Mouse (Mus musculus): ENCODE measurements around the gene Trim34b.
"Not testable (repeated sequence)": the region's sequence is repeated elsewhere in the genome, so short reads cannot be mapped to it uniquely, and the experiment has no call there.

Gene Trim34b

DNA sequence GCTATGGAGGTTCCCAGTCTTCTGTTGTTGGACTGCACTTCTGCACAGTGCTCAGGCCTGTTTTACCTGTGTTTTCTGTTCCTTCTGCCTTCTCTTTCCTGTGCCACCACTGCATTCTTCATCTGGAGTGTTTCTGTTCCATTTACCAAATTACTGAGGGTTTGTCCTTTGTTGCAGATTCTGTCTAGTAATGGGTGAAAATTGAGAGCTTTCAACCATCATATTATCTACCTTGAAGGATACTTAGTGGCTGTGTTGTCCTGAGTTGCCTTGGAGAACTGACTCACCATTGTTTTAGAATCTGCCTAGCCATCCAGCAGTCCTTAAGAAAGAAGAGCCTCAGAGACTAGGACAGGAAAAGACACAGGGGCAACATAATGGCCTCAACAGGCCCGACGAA is at the start of gene Trim34b:
TSS of gene Trim34b (plus strand) at position 301 of the 400 bp plus-strand sequence.
- not testable (repeated sequence) for DNase-seq

DNA sequence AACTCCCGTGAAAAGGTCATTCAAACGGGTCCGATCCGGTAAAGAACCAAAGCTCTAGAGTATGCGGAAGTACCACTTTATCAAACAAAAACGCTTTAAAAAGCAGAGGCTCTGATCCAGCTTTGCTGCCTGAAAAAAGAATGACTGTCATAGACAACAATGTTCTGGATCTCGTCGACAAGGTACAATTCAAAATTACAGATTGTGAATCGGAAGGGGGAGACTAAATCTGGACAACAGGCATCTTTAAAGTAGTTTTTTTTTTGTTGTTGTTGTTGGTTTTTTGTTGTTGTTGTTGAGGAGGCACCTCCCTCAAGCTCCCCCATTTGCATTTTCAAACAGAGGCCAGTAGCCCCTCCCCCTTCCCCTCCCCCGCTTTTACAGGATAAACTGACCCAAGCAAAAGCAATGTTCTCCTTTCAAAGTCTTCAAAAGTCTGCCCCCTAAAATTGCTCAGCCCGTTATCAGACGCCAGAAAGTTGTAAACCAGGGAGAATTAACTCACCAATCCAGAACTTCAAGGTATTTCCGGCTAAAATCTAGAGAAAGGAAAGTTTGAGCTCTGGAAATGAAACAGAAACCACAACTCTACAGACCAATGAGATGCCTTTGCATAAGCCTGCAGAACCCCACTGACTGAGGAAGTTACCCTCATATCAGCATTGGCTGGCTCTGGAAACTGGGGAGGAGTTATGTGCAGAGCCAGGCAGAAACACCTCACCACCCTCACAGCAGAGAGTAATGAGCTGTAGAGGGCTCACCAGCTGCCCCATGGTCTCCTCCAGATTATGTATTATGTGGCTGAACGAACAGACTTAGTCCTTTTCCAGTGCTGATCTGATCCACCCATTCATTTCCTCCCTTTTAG is 41.5 kb upstream of the Trim34b start, which contains the start of gene Trim5:
TSS of gene Trim5 (minus strand) at position 519 of the 868 bp plus-strand sequence.
- not testable (repeated sequence) for DNase-seq

DNA sequence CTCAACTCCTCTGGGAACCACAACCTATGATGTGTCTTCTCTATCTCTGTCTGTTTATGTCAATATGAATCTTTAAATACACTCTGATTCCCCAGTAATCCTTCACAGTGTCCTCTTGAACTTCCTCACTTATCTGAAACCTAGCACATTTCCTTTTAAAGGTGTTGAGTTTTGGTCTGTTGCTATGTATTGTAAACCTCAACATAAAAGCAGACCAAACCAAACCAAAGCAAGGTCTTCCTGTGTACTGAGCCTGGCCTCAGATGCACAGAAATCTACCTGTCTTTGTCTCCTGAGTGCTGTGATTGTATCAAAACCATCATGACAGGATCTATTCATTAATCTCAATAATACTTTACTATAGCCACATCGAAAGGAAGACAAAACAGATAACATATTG is 38.6 kb upstream of the Trim34b start:
- no peak for DNase-seq

DNA sequence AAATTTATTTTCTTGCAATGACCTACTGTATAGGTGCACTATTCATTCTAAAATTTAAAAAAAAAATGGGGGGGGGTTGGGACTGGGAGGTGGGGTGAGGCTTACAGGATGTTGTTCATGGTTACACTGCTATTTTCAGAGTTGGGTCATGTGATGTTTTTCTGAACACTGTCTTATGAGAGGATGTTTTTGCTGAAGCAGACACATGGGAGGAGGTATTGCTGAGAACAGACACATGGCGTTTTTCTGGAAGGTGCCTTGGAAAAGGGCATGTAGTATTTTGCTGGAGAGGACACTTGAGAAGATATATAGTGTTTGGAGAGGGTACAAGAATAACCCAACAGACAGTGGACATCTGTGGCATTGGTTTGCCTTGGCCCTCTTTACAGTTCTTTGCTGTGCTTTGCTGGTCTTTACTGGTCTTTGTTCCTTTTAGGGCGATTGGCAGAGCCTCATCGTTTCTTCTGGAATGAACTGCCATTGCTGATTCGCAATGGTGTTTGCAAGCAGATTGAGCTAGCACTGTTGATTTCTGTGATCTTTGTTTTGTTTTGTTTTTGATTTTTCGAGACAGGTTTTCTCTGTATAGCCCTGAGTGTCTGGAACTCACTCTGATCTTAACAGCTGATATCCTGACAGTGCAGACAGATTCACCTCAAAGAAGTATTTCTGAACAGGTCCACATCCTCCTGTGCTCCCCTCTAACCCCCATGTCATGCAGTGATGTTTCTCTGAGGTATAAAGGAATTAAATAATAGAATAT is 37.5 kb upstream of the Trim34b start:
- DNase-seq: no peak

DNA sequence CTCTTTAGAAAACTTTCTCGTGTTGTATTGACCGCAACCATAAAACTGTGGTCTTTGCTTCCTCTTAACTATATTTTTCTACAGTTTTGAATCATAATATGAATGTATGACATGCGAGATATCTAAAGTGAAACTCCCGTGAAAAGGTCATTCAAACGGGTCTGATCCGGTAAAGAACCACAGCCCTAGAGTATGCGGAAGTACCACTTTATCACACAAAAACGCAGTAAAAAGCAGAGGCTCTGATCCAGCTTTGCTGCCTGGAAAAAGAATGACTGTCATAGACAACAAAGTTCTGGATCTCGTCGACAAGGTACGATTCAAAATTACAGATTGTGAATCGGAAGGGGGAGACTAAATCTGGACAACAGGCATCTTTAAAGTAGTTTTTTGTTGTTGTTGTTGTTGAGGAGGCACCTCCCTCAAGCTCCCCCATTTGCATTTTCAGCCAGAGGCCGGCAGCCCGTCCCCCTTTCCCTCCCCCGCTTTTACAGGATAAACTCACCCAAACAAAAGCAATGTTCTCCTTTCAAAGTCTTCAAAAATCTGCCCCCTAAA is 14.4 kb upstream of the Trim34b start:
- DNase-seq: peak; percentile 19

DNA sequence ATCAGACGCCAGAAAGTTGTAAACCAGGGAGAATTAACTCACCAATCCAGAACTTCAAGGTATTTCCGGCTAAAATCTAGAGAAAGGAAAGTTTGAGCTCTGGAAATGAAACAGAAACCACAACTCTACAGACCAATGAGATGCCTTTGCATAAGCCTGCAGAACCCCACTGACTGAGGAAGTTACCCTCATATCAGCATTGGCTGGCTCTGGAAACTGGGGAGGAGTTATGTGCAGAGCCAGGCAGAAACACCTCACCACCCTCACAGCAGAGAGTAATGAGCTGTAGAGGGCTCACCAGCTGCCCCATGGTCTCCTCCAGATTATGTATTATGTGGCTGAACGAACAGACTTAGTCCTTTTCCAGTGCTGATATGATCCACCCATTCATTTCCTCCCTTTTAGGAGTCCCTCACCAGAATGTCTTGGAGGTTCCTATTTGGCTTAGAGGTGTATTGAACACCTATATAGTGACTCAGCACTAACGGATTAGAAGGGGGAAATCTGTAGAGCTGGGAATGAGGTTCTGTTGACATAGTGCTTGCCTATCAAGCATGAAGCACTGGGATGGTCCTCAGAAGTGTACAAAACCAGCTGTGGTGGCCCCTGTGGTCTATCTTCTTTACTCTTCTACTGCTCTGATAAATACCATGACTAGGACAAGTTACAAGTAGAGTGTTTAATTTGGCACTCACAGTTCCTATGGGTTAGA is 13.7 kb upstream of the Trim34b start, which contains the start of gene Trim12a:
TSS of gene Trim12a (minus strand) at position 98 of the 712 bp plus-strand sequence.
- not testable (repeated sequence) for DNase-seq

DNA sequence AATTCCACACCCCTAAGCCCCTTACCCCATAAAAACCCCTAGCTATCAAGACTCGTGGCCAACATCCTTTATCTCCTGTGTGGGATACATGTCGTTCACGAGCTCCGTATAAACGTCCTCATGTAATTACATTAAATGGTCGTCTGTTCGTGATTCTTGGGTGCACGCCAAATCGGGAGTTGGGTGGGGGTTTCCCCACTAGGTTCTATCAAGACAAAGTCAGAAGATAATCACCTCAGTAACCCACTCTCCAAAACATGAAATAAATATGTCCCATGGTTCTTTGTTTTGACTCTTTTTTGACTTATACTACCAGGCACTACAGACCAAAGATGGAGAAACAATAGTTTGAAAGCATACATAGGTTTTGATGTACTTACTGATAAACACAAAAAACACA is 7.2 kb upstream of the Trim34b start:
- no peak for DNase-seq

DNA sequence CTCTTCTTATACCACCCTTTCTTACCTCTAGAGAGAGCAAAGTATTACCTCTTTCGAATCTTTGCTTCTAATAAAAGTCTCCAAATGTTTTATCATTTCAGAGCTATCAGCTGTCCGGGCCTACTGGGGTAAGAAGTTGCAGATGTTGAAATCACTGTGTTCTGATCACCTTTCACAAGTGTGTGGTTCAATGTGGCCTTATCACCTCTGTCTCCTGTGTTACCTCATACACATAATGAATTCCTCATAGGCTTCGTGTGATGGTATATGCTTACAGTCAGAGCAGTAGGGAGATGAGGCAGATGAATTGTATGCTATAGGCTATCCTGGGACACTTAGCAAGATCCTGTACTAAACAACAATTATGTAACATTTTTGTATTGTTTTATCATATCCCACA is 6.3 kb downstream of the Trim34b start:
- not testable (repeated sequence) for DNase-seq

DNA sequence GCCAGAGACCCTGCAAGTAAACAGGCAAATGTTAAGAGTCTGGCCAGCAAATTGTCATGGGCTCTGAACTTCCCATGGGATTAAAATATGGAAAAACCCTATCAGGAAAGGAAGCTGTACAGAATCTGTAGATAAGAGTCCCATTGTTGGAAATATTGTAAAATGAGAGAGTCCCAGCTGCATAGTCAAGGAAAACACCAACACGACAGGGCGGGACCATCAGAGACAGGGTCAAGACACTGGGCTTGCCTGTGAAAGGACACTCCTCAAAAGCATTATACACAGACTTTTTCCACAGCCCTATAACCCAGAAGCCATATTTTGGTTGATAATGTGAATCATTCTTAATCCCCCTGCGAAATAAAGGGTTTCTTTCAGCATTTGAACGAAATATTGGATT is 11.5 kb downstream of the Trim34b start:
- not testable (repeated sequence) for DNase-seq

DNA sequence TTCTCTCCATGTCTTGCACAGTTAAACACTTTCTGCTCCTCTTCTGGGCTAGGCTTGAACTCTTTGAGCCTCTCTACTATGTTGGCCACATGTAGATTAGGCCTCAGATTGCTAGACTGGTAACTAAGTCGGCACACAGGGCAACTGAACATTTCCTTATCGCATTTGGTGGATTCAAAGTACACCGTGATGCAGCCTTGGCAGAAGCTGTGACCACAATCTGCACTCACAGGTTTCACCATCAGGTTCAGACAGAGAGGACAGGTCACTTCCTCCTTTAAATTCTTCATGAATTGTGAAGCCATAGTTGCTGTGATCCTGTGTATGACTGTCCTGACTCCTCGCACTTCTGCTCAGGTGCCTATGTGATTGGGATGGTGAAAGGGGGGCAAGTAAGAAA is 18.8 kb downstream of the Trim34b start:
- DNase-seq: not testable (repeated sequence)

DNA sequence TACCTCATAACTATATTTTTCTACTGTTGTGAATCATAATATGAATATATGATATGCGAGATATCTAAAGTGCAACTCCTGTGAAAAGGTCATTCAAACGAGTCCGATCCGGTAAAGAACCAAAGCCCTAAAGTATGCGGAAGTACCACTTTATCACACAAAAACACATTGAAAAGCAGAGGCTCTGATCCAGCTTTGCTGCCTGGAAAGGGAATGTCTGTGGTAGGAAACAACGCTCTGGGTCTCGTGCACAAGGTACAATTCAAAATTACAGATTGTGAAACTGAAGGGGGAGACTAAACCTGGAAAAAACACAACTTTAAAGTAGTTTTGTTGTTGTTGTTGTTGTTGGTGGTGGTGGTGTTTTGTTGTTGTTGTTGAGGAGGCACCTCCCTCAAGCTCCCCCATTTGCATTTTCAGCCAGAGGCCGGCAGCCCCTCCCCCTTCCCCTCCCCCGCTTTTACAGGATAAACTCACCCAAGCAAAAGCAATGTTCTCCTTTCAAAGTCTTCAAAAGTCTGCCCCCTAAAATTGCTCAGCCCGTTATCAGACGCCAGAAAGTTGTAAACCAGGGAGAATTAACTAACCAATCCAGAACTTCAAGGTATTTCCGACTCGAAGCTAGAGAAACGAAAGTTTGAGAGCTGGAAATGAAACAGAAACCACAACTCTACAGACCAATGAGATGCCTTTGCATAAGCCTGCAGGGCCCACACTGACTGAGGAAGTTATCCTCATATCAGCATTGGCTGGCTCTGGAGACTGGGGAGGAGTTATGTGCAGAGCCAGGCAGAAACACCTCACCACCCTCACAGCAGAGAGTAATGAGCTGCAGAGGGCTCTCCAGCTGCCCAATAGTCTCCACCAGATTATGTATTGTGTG is 23.7 kb downstream of the Trim34b start, which contains the start of gene Trim12c:
TSS of gene Trim12c (minus strand) at position 646 of the 883 bp plus-strand sequence.
- DNase-seq: peak; percentile 82

DNA sequence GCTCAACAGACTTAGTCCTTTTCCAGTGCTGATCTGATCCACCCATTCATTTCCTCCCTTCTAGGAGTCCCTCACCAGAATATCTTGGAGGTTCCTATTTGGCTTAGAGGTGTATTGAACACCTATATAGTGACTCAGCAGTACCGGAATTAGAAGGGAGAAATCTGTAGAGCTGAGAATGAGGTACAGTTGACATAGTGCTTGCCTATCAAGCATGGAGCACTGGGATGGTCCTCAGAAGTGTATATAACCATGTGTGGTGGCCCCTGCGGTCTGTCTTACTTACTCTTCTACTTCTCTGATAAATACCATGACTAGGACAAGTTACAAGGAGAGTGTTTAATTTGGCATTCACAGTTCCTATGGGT is 24.3 kb downstream of the Trim34b start:
- DNase-seq: no peak

DNA sequence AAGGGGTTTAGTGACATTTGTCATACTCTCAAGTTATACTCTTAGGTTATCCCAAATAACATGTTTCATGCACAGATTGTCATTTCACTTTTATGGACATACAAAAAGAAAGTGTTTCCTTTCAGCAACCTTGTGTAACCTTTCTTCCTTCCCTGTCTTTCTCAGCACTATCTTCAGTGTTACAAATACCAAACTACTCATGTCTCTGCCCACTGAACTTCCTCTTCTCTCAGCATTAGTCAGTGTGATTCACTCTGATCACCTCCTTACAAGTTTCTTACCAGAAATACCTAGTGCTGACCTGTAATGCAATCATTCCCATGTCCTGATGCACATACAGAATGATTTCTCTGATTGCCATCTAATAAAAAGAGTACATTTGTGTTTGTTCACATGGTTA is 37.1 kb downstream of the Trim34b start:
- DNase-seq: no peak

DNA sequence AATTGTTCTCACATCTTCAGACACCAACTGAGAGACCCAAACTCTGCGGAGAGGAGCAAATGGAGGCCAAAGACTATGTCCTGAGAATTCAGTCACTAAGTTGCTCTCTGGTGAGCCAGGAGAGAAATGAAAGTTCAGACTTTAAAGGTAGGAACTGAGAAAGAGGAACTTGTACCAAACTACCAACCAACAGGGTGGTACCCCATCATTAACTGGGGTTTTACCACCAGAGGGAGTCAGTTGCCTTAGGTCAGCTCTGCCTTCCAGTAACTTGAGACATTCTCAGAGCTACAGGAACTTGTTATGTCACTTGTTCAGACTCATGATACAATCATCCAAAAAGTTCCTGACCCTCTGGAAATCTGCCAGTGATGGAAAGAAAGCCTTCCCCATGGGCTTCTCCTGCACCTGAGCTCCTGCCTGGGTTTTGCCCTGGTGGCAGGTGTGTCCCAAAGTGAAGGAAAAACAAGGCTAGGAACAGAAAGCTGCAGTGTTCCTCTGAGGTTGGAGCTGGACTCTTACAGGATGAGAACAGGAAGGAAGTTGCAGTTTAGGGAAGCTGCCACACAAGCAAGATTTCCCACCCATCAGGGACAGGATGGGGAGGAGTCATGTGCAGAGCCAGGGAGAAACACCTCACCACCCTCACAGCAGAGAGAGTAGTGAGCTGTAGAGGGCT is 40.6 kb downstream of the Trim34b start, which contains the start of gene Trim30b:
TSS of gene Trim30b (minus strand) at position 149 of the 679 bp plus-strand sequence.
- DNase-seq: no peak

Measured in retina, postnatal 1 day (tissue).